Mouse (Mus musculus): ENCODE data around the gene Acot13.

The Acot13 gene

DNA sequence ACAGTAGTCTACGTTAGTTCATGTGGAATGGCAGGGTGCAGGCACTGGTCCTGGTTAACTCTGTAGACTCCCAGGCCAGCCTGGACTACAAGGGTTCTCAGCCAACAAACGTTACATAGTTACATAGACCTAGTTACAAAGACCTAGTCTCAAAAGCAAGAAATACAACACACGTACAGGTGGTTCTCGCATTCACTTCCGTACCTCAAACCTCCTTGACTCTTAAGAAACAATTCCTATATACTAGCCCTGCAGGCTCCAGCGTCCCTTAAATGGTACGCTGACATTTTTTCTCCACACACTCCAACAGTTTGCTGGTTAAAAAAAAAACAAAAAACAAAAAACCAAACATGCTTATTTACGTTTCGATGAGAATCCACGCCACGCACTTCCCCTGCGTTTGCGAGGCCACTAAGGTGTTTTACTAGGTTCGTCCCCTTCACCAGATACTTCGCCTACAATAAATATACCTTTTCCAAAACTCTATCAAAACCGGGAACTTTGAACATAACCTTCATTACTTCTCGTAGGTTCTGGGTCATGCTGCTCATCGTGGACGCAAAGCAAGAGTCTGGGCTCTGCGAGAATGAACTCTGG, 486 bp downstream of the Acot13 start:
- in situ Hi-C loops (cut with MboI): no loop called here

DNA sequence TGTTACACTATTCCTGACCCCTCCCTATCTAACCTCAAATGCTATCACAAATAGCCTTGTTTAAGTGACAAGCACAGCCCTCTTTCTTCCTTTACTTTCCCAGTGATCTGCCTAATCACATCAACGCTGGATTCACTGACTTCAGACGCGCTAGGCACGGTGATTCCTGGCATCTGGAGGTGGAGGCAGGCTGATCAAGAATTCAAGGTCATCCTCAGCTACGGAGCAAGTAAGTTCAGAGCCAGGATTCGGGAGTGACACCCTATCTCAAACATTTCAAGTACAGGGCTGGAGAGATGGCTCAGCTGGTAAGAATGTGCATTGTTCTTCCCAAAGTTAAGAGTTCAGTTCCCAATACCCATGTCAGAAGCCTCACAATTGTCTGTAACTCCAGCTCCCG, 5.2 kb downstream of the Acot13 start:
- in situ Hi-C loops (cut with MboI): no loop called here

DNA sequence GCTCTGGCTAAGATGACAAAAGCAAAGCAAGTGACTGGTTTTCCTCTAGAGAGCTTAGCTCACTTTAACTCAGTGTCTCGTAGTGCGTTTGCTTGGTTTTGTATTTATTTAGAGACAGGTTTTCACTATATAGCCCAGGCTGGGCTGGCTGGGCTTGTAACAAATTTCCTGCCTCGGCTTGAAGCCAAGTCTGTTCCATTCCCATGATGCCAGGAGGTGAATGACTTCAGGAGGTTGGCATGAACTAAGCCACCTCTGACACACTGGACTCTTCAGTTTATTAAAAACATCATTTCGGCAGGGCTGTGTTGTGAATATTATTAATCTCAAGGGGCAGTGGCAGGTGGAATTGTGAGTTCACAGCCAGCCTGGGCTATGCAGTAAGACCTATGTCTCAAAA, 5.8 kb downstream of the Acot13 start:
- in situ Hi-C loops (cut with MboI): no loop called here

DNA sequence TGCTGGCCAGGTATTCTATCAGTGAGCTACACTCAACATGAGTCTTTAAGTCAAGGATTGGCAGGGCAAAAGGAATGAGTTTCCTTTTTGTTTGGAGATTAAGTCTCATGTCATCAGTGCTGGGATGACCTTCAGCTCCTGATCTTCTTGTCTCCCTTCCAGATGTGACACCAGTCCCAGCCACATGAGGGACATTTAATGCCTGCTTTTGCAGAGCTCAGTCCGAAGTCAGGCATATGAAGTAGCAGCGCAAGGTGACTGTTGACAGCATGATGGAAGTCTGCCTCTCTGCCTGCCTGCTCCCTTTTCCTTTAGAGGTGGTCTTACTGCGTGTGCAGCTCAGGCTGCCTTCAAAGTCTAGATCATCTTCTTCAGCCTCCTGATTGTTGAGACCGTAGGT, 6.7 kb downstream of the Acot13 start:
- in situ Hi-C loops (cut with MboI): no loop called here

DNA sequence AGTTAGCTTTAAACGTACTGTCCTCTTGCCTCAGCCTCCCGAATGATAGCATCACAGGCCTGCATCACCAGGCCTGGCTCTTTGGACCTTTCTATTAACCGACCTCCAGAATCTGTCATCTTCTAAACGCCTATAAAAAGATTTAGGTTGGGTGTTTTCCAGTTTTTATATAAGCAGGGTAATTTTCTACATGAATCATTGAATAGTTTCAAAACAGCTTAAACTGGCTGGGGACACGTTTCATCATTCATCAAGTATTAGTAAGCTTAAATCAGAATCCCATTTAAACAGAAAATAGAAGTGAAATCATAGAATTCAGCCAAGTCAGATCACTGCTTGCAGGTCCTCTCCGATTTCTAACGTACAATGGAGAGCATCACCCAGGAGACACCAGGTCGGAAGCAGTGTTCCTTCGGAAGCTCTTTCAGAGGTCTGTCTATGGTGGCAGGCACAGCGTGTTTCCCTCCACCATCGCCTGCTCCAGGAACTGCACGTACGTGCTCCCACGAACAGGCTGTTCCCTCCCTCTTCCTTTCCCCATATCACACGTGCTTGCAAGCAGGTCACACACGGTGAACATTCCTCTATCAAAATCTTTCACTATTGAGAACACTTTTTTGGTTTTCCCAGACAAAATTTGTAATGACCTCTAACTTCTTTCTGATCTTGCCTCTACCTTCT, 8.5 kb downstream of the Acot13 start:
- in situ Hi-C loops (cut with MboI): no loop called here

GRCm38 (mm10) chr13:24819931-24820330, 11.4 kb downstream of the Acot13 start:
- in situ Hi-C loops (cut with MboI): no loop called here

GRCm38 (mm10) chr13:24816125-24817092, 14.9 kb downstream of the Acot13 start:
- in situ Hi-C loops (cut with MboI): no loop called here

- in situ Hi-C loops (cut with MboI): no loop called here
Measured at GRCm38 (mm10) chr13:24814616-24815015, 16.7 kb downstream of the Acot13 start.

- in situ Hi-C loops (cut with MboI): no loop called here
Measured at GRCm38 (mm10) chr13:24812521-24812920, 18.8 kb downstream of the Acot13 start.

- in situ Hi-C loops (cut with MboI): no loop called here
Measured at GRCm38 (mm10) chr13:24806079-24806478, 25.3 kb downstream of the Acot13 start.

DNA sequence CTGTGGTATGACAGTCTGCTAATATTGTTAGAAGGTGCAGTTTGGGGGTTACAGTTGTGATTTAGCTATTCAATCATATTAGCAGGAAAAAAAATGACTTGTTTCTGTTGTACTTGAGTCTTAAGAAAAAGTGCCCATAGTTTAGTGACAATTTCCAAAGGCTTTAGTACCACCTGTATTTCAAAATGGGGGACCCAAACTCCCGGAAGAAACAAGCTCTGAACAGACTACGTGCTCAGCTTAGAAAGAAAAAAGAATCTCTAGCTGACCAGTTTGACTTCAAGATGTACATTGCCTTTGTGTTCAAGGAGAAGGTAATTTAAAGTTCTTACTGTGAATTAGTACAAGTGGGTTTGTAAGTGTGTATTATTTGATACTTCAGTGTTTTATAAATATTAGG, 28.1 kb downstream of the Acot13 start:
- in situ Hi-C loops (cut with MboI): no loop called here

DNA sequence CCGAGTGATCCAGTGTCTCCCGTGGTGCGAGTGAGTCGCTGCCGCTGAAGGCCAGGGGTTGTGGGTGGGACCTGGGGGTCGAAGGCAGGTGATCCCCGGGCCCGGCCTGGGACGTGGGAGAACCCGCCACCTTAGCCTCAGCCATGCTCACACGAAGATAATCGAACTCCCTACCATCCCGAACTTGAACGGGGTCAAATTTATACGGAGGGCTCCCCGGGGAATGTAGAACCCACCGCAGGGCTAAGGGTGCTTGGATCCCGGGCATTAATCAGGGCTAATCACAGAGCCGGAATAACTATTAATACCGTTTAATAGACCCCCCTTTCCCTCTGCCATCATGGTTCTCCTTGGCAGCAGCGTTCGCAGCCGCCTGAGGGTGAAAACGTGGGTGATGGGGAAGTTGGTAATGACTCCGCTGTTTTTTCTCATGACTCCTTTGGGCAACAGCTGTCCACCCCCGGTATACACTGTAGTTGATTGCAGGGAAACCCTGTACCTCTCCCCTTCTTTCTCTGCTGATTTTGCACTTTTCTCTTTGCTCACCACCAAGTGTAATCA, 29.1 kb downstream of the Acot13 start:
- in situ Hi-C loops (cut with MboI): no loop called here

DNA sequence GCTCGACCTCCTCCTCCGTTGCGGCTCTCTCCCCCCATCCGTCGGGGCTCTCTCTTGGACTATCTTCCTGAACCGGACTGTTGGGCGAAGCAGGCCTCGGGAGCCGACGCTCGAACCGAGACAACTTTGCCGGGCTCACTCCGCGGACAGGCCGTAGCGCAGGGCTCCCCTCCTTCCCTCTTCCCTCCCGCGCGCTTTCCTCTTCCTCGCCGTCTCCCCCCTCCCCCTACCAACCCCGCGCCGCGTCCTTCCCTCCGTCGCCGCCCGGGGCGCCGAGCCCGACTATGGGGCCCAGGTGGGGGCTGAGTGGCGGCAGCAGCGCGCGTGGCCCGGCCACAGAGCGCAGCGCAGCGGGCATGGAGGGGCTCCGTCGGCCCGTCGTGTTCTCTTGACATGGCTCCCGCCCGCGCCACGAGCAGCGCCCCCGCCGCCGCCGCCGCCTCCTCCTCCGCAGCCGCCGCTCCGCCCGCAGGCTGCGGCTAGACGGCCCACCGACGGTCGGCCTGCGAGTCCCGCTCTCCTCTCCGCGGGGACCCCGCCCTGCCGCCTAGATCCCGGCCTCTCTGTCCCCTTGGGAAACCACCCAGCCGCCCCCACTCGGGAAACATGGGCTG, 29.9 kb downstream of the Acot13 start, which contains the start of gene BC005537:
Gene BC005537, plus strand, starts transcription at position 350 of the 614 bp plus-strand sequence.
- in situ Hi-C loops (cut with MboI): no loop called here

GRCm38 (mm10) chr13:24800674-24801307, 30.5 kb downstream of the Acot13 start:
- in situ Hi-C loops (cut with MboI): no loop called here

DNA sequence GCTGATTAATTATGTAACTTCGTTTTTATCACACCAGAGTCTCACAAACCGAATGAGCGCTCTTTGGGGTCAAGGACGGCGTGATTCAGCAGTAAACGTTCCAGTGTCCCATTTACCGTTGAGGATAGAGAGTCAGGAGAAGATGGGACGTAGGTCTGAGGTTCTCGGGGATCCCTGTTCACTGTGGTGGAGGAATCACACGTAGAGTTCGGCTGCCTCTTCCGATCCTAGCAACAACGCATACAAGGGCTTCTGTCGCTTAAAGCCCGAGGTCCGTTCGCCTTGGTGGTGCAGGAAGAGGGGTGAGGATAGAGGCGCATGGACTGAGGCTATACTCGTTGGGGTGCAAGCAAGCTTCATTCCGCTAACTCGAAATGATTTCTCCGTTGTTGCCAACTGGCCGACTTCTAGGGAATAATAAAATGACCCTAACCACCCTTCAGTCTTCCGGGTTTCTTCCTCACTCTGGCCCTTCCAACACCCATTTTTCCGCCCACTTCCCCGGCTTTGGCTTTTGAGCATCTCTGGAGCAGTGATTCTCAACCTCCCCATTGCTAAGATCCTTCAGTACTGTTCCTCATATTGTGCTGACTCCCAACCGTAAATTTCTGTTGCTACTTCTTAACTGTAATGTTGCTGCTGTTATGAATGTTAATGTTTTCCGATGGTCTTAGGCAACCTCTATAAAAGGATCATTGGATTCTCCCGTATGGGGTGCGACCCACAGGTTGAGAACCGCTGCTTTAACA, 31.2 kb downstream of the Acot13 start:
- in situ Hi-C loops (cut with MboI): no loop called here

- in situ Hi-C loops (cut with MboI): no loop called here
Measured at GRCm38 (mm10) chr13:24799378-24799777, 32.0 kb downstream of the Acot13 start.

DNA sequence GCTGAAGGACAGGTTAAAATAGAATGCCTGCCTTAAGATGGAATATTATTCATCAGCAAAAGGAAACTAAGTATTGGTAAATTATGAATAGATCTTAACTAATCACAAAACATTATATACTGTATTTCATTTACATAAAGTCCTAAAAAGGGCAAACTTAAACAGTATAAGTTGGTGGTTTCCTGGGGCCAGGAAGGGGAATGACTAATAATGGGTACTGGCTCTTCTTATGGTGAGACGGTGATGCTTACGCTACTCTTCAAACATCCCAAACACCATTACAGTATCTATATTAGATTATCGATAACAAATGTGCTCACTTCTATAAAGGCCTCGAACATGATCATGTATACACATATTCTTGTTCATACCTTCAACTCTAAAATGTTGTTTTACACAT, 32.7 kb downstream of the Acot13 start:
- in situ Hi-C loops (cut with MboI): no loop called here

DNA sequence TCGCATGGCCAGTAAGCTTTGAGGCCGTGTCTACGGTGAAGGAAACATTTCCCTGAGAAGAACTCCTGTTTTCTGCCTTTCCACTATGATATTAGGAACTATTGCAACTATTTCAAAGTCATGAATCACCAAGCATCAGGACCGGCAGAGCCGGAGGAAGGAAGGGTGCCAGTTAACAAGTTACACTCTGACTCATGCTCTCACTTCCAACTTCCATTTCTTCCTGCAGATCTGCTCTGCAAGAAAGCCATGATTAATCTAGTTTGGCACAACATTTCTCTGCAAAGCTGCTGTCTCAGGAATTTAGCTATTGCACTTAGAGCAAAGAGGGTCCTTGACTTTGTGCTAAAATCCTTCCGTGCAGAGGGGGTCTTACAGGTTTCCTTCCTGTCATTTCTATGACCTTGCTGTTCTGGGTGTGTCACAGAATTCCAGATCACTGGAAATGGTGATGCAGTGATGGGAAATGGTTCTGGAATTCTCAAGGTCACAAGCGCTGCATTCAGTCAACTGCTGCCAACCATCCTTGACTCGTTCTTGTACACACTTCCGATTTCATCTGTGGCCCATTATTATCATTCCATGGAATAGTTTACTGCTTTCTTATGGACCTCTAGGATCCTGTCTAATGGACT, 38.8 kb downstream of the Acot13 start:
- in situ Hi-C loops (cut with MboI): no loop called here

DNA sequence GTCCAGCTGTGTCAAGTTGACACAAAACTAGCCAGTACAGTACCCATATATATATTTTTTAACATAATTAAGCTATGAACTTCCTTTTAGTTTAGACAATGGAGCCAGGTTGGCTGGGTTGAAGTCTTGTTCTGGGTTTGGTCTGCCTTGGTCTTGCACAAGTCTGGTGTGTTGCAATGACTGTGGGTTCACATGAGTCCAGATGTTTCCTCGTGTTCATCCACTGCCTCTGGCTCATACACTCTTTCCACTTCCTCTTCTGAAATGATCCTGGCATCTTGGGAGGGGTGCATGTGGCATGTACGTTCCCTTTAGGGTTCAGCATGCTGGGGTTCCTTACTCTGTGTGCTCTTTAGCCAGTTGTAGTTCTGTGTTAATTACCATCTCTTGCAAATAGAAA, 40.0 kb downstream of the Acot13 start:
- in situ Hi-C loops (cut with MboI): no loop called here

- in situ Hi-C loops (cut with MboI): no loop called here
Measured at GRCm38 (mm10) chr13:24787477-24787876, 43.9 kb downstream of the Acot13 start.

All from mature B cell (primary cell).